Mouse (Mus musculus) kidney, postnatal 4 days (tissue): ENCODE measurements at regions not wholly inside any gene's neighbourhood (a gene's known extent, or its start where the extent isn't known, plus 50 kb on each side); places are given as distances from the start of the nearest gene placed in this dataset.
"Not testable (repeated sequence)": the region's sequence is repeated elsewhere in the genome, so short reads cannot be mapped to it uniquely, and the experiment has no call there.

ENCODE experiments used
- DNase-seq, 2 experiments: peaks; one replicate each; pipeline ENCODE4 v3.0.0; 2021; ENCODE audit warnings: mixed read lengths in 2 of 2

DNA sequence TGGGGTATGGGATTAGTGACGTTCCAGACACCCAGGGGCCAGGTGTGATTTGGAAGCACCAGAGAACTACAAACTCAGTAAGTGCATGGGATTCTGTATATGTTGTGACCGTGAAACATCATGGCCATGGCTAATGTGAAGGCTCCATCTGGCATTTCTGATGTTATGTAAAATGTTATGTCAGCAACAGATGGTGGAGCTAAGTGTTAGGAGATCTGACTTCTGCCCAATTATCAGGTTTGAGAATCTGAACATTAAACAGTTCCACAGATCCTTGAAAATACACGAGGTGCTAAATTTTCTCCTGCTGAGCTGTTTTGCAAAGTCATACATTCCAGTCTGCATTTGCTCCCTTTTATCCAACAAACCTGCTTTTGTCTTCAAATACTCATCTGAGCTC lies 223.6 kb upstream of the Egfl6 start:
- DNase-seq: no peak

DNA sequence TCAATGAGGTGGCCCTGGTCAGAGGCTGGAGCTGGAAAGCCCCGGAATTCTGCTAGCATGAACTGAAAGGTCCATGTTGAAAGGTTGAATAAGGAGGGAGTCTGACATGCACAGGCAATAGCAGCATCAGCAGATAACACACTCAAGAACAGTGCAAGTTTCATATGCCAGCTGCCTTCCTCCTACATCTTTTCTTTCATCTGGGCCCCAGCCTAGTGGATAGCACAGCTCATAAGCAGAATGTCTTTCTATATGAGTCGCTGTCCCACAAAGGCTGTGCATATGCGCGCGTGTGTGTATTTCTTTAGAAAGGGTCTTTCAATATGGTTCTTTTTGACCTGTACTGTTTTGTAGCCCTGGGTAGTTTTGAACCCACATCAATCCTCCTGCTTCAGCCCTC lies 222.7 kb upstream of the Egfl6 start:
- DNase-seq: no peak

DNA sequence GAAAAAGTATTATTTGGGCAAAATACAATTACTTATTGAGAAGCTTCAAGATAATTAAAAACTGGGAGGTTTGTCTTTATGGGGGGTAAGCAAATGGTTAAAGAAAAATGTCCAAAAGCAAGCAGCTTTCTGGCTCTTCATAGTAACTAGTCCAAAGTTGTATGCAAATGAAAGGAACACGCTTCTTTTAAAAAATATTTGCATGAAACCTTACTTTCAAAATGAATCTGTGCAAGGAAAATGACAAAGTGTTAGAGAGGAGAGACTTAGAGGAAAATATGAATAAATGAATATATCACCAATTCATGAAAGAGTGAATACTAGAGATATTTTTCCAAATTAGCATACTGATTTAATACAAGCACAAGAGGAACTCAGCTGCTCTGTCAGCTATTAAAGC lies 220.4 kb upstream of the Egfl6 start:
- no peak for DNase-seq

DNA sequence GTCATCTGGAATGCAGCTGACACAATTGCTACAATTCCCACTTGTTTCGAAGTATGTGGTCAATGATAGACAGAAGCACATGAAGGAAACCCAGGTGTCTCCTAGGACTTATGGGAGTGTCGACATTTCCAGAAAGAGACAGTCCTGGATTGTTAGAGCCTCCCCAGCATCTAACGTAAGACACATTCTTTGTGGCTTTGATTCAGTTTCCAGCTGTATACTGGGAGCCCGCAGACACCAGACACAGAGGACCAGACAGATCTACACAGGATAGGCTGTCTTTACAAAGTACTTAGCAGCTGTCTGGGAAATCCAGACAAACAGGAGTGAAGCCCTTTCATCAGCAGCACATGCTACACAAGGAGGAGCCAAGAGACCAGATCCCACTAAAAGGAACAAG lies 220.0 kb upstream of the Egfl6 start:
- no peak for DNase-seq

DNA sequence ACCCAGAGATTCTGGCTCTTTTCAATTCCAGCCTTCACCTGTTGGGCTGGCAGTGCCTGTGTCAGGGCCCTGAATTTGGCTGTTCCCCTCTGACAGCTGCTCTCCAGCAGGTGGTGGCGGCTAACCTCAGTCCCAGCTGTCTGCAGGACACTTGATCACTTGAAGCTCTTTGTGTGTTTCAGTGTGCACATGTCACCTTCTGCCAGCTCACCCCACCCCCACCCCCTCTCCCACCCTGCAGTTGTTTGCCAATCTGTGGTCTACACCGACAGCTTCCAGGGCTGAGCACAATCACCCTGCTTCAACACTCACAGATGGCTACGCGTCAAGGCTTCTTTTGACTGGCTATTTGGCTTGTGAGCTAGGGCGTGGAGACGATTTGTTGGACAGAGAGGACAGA lies 217.7 kb upstream of the Egfl6 start:
- DNase-seq: no peak

DNA sequence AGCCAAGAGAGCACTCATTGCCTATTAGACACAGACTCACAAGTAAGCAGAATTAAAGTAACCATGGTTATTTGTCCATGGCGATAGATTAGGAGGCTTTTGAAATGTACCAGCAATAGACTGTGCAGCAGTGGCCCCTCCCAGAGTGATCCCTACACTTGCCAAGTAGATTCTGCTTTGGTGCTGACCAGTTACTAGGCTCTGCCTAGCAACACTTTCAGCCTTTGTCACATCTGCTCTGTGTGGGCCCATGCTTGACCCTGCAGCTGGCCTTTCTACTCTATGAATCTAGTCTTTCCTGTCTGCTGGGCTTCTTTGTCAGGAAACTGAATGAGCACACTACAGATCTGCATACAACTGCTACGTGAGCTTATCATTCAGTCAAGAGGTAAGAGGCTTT lies 215.5 kb upstream of the Egfl6 start:
- DNase-seq: no peak

DNA sequence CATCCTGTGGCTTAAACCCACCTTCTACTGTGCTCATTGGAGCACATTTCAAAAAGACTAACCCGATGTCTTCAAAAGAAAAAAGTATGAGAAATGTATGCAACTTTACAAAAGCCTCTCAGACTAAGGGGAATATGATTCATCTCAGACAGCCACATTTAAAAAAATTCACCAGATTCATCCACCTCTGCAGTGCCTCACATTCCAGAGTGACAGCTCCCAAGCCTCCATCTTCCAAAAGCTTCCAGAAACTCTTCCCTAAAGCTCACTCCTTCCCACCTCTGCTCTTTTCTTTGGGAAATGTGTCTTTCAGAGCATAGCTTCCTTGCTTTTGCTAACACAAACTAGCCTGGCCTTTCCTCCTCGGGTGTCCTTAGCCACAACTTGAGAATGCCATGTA lies 210.1 kb upstream of the Egfl6 start:
- DNase-seq: no peak

DNA sequence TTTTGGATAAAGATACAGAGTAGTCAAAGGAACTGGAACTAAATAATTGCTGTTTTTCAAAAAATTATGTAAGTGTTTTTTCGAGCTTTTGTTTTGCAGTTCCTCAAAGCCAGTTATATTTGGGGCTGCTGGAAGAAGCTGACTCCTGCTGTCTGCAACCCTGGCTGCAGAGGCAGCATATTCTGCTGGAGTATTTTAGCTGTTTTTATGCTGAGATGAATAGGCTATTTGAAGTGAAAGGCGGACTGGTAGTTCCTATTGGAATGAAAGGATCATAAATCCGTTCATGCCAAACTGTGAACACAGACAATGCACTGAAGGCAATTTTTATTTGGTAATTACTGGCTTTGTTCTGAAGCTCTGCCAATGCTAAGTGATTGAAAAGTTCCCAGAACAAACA lies 203.5 kb upstream of the Egfl6 start:
- DNase-seq: peak in 1 of 2 experiments; percentile 7

DNA sequence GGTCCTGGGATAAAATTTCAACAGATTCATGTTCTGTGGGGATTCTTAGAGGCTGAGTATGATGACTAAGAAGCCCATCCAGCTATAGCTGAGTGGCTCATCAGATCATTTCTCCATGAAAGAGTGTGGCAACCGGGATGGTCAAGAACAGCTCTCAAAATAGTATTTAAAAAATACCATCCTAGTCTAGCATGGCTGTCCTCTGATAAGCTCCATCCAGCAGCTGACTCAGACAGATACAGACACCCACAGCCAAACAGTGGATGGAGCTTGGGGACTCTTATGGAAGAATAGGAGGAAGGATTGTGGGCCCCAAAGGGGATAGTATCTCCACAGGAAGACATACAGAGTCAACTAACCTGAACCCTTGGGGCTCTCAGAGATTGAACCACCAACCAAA lies 201.6 kb upstream of the Egfl6 start:
- not testable (repeated sequence) for DNase-seq

DNA sequence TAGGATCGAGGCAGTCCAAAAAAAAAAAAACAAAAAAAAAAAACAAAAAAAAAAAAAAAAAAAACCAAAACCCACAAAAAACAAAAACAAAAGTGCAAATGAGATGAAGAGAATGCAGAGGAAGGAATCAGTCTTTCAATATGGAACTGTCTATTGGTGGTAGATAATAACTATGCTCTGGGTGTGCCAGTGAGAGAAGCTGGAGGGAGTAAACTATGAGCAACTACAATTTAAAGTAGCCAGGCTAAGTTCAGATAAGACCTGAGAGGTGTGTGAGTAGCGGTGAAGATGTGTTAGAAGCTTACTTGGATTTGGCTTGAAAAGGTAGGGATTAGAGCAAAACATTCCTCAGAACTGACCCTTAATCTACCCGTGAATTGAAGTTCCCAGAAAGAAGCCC lies 200.1 kb upstream of the Egfl6 start:
- no peak for DNase-seq

DNA sequence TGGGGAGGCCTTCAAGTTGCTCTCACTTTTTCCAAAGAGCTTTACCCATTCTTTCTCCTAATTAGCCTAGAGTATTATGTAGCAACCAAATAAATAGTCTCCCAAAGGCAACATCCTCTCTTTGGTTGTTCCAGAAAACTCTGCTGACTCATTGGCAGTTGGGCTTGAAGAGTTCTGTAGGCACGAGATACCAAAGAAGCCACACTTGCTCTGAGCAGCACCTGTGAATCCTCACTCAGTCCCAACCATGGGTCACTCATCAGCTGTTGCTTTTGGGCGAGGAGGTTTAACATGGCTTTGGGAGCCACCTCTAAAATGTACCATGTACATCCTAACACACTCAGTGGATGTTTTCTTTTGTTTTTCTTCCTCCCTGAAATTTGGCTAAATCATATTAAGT lies 197.9 kb upstream of the Egfl6 start:
- no peak for DNase-seq

DNA sequence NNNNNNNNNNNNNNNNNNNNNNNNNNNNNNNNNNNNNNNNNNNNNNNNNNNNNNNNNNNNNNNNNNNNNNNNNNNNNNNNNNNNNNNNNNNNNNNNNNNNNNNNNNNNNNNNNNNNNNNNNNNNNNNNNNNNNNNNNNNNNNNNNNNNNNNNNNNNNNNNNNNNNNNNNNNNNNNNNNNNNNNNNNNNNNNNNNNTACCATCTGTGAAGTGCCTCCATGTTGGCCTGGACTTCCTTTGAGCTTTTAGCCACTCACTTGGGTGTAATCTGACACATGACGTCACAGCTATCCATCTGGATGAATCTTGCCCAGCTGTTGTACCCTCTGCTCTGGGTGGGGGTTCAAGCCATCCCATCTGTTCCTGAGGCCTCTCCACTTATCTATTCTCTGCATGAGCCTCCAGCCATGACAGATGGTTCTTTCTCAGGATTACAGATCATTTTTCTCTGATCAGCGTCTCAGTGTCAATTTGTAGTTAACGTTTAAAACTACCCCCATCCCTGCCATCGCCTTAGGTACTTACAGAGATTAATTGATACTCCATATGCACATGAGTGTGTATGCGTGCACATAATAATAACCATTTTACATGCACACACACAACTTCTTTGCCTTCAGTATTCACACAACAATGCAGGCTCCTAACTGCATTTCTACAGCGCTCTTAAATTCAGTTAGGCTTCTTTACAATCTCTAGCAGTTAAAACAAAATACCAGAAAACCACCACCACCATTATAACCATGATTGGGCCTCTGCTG lies 194.0 kb upstream of the Egfl6 start:
- no peak for DNase-seq

DNA sequence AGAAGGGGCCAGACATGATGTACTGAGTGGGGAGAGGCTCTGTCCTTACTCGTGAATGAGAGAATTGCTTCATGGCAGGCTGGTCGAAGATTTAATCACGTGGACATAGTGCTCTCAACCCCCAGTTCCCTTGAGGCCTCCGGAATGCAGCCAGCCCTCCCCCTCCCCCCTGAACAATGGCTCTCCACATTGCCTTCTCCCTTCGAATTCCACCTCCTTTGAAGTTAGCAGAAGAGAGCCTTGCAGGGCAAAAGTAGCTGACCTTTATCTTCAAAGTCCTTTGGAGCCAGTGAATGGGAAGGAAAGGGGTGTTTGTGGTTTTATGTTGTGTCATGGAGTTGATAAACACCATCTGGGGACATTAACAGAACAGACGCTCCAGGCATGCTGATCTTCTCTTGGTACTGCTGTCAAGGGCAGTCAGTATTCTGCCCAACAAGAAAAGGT lies 187.9 kb upstream of the Egfl6 start:
- DNase-seq: peak; percentile 52 to 61

DNA sequence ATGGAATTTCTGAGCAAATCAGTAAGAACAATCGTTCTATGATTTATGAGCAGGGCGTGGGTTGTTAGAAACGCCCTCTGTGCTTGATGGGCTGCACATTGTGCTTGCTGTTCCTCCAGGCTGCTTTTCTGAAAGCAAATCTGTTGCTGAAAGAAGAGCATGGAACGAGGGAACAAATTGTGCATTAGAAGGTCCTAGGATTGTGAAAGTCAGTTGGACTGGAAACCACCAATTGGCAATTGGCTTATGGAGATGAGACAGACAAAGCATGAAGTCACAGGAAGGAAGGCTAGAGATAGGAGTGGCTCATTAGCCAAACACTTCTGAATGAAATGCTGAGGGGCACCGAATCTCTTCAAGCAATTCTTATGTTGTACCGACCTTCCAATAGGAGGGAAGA lies 181.5 kb upstream of the Egfl6 start:
- no peak for DNase-seq

DNA sequence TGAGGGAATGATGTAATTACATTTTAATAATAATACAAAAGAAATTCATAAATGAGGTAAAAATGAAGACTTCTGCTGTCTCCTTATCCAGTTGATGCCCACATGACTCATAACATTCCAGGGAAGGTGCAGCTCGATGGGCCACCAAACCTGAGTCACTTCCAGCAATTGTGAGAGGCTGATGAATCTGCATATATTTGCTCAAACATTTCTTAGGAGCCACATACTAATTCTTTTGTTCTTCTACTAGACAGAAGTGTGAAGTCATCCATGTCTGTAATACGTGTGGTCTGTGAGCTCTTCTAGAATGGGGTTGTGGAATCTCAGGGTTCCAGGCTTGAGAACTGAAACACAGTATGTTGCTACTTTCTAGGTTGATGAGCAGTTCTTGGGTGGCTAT lies 180.1 kb upstream of the Egfl6 start:
- DNase-seq: no peak

DNA sequence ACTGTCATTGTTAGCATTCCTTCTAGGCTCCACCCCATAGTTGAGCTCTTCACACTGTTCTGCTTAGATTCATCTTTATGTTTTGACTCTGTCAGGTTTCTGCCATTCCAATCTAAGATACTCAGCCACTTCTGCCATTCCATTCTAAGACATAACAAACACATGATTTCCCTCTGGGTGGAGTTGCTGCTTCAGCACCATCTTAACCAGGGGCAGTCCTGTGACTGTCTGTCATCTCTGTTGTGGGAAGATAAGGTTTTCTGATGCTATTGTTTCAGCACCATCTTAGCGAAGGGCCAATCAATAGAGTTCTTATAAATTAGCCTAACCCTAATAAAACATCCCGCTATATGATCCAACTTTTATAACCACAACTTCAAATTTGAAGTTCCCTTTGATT lies 176.6 kb upstream of the Egfl6 start:
- no peak for DNase-seq

DNA sequence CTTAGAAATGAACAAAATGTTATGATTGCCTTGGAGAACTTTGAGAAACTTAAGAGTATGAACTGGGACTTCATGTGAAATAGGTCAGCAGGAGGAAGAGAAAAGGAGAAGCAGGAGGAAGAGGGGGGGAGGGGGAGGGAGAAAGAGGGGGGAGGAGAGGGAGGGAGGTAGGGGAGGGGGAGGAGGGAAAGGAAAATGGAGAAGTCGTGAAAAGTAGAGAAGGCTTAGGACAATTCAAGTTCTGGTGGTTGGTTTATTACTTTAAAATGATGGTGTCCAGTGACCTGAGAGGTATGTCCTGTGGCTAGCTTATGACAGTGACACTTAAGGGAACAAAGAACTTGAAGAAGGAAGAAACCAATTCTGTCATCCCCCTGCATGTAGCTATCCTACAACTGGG lies 171.6 kb upstream of the Egfl6 start:
- DNase-seq: no peak

DNA sequence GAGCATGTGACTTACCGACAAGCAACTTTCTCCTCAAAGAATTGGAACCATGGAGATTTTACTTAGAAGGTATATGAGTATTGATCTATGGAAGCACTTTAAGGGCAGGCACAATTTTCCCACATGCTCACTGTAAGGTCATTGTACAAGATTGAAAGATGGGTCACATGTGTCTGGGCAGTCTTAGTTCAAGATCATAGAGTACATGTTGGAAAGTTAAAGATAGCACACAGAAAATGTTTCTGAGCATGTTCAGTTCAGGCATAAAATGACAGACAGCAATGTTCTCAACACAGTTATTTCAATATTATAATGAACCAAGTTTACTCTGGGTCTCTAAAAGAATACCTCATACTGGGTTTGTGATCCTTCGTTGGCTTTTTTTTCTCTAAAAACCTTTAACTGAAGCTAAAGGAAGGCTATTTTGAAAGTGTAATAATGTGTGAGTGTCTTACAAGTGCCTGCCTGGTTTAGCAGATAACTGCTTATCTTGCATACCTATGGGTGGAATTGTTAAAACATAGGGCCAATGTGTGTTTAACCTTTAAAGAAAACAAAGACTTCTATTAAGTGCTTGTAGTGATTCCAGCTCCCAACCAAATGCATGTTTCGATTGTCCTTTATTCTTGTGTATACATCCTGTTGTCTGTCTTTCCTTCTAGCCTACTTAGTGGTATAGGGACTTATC lies 169.6 kb upstream of the Egfl6 start:
- no peak for DNase-seq

DNA sequence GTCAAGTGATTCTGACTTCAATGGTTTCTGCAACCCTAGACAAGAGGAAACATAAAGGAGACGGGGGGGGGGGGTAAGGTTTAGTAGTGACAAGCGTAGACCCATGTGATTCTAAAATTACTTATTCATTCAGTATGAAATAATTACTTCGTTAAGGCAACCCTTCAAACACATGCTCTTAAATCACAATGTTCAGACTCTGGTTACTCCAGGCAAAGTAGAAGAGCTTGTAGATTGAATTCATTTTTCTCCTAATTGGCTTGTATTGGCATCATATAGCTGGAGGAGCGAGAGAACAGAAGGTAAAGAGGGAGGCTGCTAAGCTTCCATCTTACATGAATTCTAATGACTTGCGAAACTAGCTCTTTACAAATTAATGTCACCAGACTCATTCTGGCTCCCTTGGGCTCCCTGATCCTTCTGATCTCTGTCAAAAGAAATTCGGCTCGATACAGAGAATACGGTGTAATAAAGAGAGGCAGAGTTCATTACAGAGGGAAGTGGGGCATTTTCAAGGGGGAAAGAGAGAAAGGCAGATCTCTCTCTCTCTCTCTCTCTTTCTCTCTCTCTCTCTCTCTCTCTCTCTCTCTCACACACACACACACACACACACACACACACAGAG lies 163.6 kb upstream of the Egfl6 start:
- DNase-seq: no peak

DNA sequence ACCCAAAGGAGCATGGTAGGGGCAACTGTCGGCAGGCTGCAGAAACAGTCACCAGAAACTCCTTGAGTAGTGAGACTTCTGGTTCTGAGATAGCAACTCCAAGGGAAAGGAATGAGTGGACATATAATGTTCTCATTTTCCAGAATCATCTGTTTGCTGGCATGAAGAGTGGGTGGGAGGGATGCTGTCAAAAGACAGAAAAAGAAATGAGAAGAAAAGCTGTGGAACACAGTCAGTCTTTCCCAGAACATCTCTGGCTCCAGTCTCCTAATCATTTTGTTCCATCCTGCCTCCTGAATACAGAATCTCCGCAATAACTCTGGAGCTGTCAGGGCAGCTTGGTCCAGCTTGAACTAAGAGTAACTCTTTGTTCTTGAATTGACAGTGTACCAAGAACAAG lies 145.8 kb upstream of the Egfl6 start:
- DNase-seq: no peak

DNA sequence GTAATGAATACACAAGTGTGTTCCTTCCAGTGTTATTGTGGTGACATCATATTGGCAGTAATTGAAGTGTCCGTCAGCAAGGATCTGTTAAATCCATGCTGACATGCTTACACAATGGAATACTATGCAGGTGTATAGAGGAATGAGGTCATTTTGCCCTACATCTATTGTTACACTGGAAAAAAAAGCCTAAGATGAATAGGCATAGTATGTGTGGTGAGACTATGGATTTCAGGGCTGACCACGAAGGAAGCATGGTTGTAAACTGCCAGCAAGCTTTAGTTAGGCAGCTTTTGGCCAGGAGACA lies 143.1 kb upstream of the Egfl6 start:
- DNase-seq: no peak

DNA sequence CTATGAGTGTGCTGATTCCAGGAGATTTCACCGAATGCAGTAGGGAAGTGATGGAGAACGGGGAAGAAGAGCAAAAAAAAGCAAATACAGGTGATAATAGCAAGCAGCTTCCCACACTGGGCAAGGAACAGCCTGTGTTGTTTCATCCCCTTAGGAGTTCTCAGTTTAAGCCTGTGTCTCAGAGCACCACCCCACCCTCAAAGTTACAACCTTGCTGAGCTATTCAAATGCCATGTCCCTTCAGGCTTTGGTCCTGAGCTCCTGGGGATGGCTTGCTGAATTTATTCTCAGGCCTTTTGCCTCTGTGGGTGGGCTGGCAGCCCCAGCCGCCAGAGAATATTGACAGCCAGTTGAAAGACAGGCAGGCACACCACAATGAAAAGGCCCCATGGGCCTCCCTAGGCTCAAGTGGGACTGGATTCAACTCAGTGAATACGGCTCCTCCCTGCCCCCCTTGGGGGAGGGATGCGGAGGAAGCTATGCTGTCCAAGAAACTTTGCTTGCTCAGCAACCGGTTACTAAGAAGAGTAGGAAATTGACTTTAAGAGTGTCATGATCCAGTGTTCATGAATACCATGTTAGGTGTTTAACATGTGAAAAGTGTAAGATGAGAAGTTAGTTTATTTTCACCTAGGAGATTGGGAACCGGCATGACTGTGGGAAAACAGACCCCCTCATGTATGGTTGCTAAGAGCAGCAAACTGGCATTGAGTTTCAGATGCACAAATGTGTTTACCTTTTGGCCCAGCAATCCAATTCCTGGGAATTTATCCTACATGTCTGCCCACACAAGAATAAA lies 142.5 kb upstream of the Egfl6 start:
- peak; percentile 32 to 51 for DNase-seq

DNA sequence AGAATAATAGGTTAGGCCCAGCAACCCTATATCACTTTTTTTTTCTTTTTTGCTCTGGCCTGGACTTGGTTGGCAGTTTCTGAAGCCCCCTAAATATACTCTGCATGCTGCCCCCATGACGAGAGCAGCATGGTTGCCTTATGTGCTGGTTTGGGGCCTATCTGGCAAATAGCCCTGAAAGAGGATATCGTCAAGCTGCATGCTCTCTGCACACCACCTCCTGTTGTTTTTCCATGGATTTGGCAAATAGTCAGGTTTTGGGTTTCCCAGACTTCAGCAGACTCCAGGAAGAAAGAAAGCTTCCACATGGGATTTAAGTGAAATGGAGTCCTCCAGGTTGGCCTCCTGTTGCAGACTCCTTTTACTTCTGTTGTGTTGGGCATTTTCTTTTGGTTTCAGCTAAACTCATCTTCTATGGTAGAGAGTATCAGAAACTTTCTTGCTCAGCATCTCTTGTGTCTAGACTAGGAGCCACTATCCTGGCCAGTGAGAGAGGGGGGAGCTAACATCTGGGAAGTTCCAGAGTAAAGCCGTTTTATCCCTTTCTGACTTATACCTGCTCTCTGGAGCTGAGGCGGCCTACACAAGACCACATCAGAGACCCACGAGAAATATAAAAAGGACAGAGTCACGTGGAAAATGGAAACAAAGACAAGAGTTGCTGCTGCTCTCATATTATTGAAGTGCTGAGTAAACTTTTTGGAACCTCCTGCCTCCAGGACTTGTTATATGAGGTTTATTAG lies 140.4 kb upstream of the Egfl6 start:
- no peak for DNase-seq
